Mouse (Mus musculus) forebrain, embryonic 15.5 days (tissue): ENCODE measurements around the gene Pi16. TPM values are rescaled to one million over a fixed set of nuclear protein-coding genes. Genes with fewer than 3 reads are reported as not detected.

Experiments used
- ATAC-seq: fragments of 200-750 bp; cut with Nextera tagmentation; replicated peaks from 2 replicates; pipeline ENCODE4 v1.8.0; 2017; ENCODE audit warnings: mild to moderate bottlenecking, moderate TSS enrichment, moderate library complexity
- H3K27ac ChIP-seq: fragments of 300-500 bp; sonication (generic); replicated peaks from 2 replicates; pipeline ENCODE4 v1.5.1; 2015; ENCODE audit warnings: mild to moderate bottlenecking, inconsistent platforms
- H3K27me3 ChIP-seq: fragments of 300-500 bp; sonication (generic); 2 replicates; pipeline ENCODE4 v1.6.1; 2015; ENCODE audit warnings: inconsistent platforms
- H3K36me3 ChIP-seq: fragments of 300-500 bp; sonication (generic); 2 replicates; pipeline ENCODE4 v1.6.1; 2015; ENCODE audit warnings: mild to moderate bottlenecking, inconsistent platforms
- H3K4me1 ChIP-seq: fragments of 300-500 bp; sonication (generic); 2 replicates; pipeline ENCODE4 v1.6.1; 2015; ENCODE audit warnings: inconsistent platforms
- H3K4me2 ChIP-seq: fragments of 300-500 bp; sonication (generic); replicated peaks from 2 replicates; pipeline ENCODE4 v1.6.1; 2015; ENCODE audit warnings: mild to moderate bottlenecking, inconsistent platforms
- H3K4me3 ChIP-seq: fragments of 300-500 bp; sonication (generic); 2 replicates; pipeline ENCODE4 v1.5.1; 2015; ENCODE audit warnings: mild to moderate bottlenecking, inconsistent platforms
- H3K9ac ChIP-seq: fragments of 300-500 bp; sonication (generic); replicated peaks from 2 replicates; pipeline ENCODE4 v1.6.1; 2015; ENCODE audit warnings: mild to moderate bottlenecking, inconsistent platforms
- H3K9me3 ChIP-seq: fragments of 300-500 bp; sonication (generic); 2 replicates; pipeline ENCODE4 v1.6.1; 2016; ENCODE audit warnings: inconsistent platforms
- WGBS: fragments of 180-500 bp; shearing (Covaris S2); methylation state at CpG from one replicate; pipeline ENCODE4 v1.1.7; 2015; ENCODE audit warnings: mixed read lengths; 5-methylcytosine and 5-hydroxymethylcytosine counted together
- polyA plus RNA-seq: library from polyadenylated mRNA; unstranded; fragments of >200 nt; fragmentation: Nextera tagmentation; extraction: Ambion mirVana; gene quantifications from 2 replicates; pipeline ENCODE4 v1.2.1, GENCODE M21; 2015

Pi16 gene
- polyA plus RNA-seq, 1 experiment from 2014 or later: 1.8 TPM

- Histone ChIP-seq H3K27me3 (no peaks in the 10 kb centered on the region), H3K4me1 (no peaks in the 10 kb centered on the region), H3K36me3 (no peaks in the 10 kb centered on the region), H3K9me3 (no peaks in the 10 kb centered on the region), H3K4me3 (no peak overlapping the region), H3K4me2 (no peak overlapping the region), H3K27ac (no peak overlapping the region), H3K9ac (no peak overlapping the region)
- no peak for ATAC-seq
- WGBS: 84% methylated on average over 10 of the region's 10 CpGs
Measured at GRCm38 (mm10) chr17:29375871-29376270, 58.4 kb downstream of the Pi16 start.

- H3K9ac ChIP-seq: no peak overlapping the region
- 70% methylated on average over 8 of the region's 8 CpGs for WGBS
- no peak for ATAC-seq
- H3K4me1 ChIP-seq: no peaks in the 10 kb centered on the region
- no peaks in the 10 kb centered on the region for H3K9me3 ChIP-seq
- H3K27me3 ChIP-seq: no peaks in the 10 kb centered on the region
- no peak overlapping the region for H3K4me2 ChIP-seq
- H3K27ac ChIP-seq: no peak overlapping the region
- no peaks in the 10 kb centered on the region for H3K36me3 ChIP-seq
- no peak overlapping the region for H3K4me3 ChIP-seq
Measured at GRCm38 (mm10) chr17:29378056-29378455, 60.6 kb downstream of the Pi16 start.

Other genes starting within 250 kb of the Pi16 start
- 39.2 and 39.4 TPM in 2 replicates for gene Cdkn1a, start 226.7 kb upstream of the Pi16 start, polyA plus RNA-seq
- gene Rab44, start 203.5 kb upstream of the Pi16 start, polyA plus RNA-seq: 0.05 TPM in 1 of 2 replicates, not detected in the other
- gene Cpne5, start 79.5 kb upstream of the Pi16 start, polyA plus RNA-seq: 21.3 and 24.9 TPM in 2 replicates
- gene Ppil1, start 53.5 kb upstream of the Pi16 start, polyA plus RNA-seq: 126 and 128 TPM in 2 replicates
- gene BC004004, start 48.9 kb upstream of the Pi16 start, polyA plus RNA-seq: 96.2 and 96.4 TPM in 2 replicates
- 432 and 464 TPM in 2 replicates for gene Mtch1, start 30.3 kb downstream of the Pi16 start, polyA plus RNA-seq
- gene Fgd2, start 43.2 kb downstream of the Pi16 start, polyA plus RNA-seq: 5.5 and 6.0 TPM in 2 replicates
- 15.6 and 17.7 TPM in 2 replicates for gene Pim1, start 173.1 kb downstream of the Pi16 start, polyA plus RNA-seq
- gene Gm17657, start 232.0 kb downstream of the Pi16 start, polyA plus RNA-seq: not detected in 2 replicates
- gene Tbc1d22b, start 232.1 kb downstream of the Pi16 start, polyA plus RNA-seq: 22.3 and 22.9 TPM in 2 replicates
- gene Tmem217, start 234.7 kb downstream of the Pi16 start, polyA plus RNA-seq: 1.3 and 1.6 TPM in 2 replicates